Mouse (Mus musculus): Measurements from ENCODE around the gene Gm16485.

- no peak for TF ChIP-seq POLR2A (IDR thresholded peaks at IDR 0.05; ENCODE audit: insufficient read depth, low read depth, low read length)
- no peak for TF ChIP-seq EP300 (IDR thresholded peaks at IDR 0.05; ENCODE audit: insufficient read depth, low read depth, low read length)
- TF ChIP-seq CTCF (IDR thresholded peaks at IDR 0.05): no peak
These were observed 1.4 kb upstream of the Gm16485 start for GRCm38 (mm10) chr9:8970240-8970639.
